13 mouse cellular contexts compared by ENCODE assay signal in genomic region chr8:122695438-122696042, GRCm38 (mm10). TPM values are rescaled to one million over a fixed set of nuclear protein-coding genes. Genes with fewer than 3 reads are reported as not detected.
DNase-seq lines count a peak whose midpoint lies in the region; ATAC-seq and TF ChIP-seq lines count a peak whose summit lies in the region.
"Had no signal": no experiment of that assay in that cellular context is flagged by ENCODE, and none has a peak within 500 bp of the region (broad histone marks: within the 10 kb centered on the region; RNA-seq: fewer than 3 reads in every experiment).

No protein-coding gene starts in this region.

- ATAC-seq in heart, embryonic 15.5 days (replicated peaks; ENCODE audit: insufficient number of reproducible peaks, insufficient read depth, low FRiP score, low read depth) = no peak
- no peak for ATAC-seq in megakaryocyte, adult 5-6 weeks (ENCODE audit: poor library complexity, severe bottlenecking)
- peak; percentile 72 for ATAC-seq in monocyte, adult 5-6 weeks (replicated peaks; ENCODE audit: insufficient number of reproducible peaks, low FRiP score, low TSS enrichment, poor library complexity, severe bottlenecking)
- ATAC-seq: forebrain, embryonic 16.5 days had no signal

- intact Hi-C loops in heart, adult 2 months (cut with DNase I) = loop anchor here (2.0 to 5.0 kb wide), 3 partner anchors 17 to 73 kb away; partner anchors contain the start of gene Pabpn1l

- 0 out of 2 replicates have a peak overlapping the region, but pooled peaks have one; percentile 54 for H3K4me2 ChIP-seq in heart, embryonic 15.5 days
- H3K4me2 ChIP-seq: embryonic facial prominence, embryonic 15.5 days; hindbrain, embryonic 12.5 days had no signal

- TF ChIP-seq POLR2A in heart, adult 2 months (IDR thresholded peaks at IDR 0.05; ENCODE audit: insufficient read depth, low read depth, low read length) = no peak

- H3K27ac ChIP-seq in heart, embryonic 15.5 days = no peak overlapping the region
- H3K27ac ChIP-seq in heart, adult 2 months = no peak overlapping the region
- H3K27ac ChIP-seq in brown adipose tissue, adult 24 weeks (replicated peaks; ENCODE audit: low read depth, low read length) = peak overlapping the region; percentile 89
- H3K27ac ChIP-seq: embryonic facial prominence, embryonic 15.5 days; hindbrain, embryonic 12.5 days; limb, embryonic 10.5 days had no signal

- no peak for DNase-seq in heart, adult 2 months
- DNase-seq in urinary bladder, postnatal 36 days (ENCODE audit: low spot score in 2 of 2) = no peak
- DNase-seq: cerebellum, postnatal 10 days; kidney, adult 18-20 months had no signal

- no peaks in the 10 kb centered on the region for H3K79me2 ChIP-seq in heart, adult 2 months (replicated peaks; ENCODE audit: control insufficient read depth, insufficient read depth, low read length)

- WGBS in heart, embryonic 15.5 days = 64% methylated on average over 7 of the region's 7 CpGs
- WGBS in heart, adult 2 months = 69% methylated on average over 7 of the region's 7 CpGs

- peaks cover 4% of the 10 kb centered on the region; the same call in 1 of the 2 replicates for H3K27me3 ChIP-seq in heart, embryonic 15.5 days
- no peaks in the 10 kb centered on the region for H3K27me3 ChIP-seq in heart, adult 2 months (ENCODE audit: control insufficient read depth, insufficient read depth, low read length)
- no peaks in the 10 kb centered on the region for H3K27me3 ChIP-seq in megakaryocyte, embryonic 14.5 days (replicated peaks)
- H3K27me3 ChIP-seq: embryonic facial prominence, embryonic 15.5 days had no signal

- no peaks in the 10 kb centered on the region for H3K9me3 ChIP-seq in heart, embryonic 15.5 days (replicated peaks)
- H3K9me3 ChIP-seq in megakaryocyte, embryonic 14.5 days = no peaks in the 10 kb centered on the region
- H3K9me3 ChIP-seq: embryonic facial prominence, embryonic 15.5 days; hindbrain, embryonic 12.5 days; limb, embryonic 10.5 days had no signal

- no peak overlapping the region for H3K4me3 ChIP-seq in heart, embryonic 15.5 days
- H3K4me3 ChIP-seq in heart, adult 2 months = no peak overlapping the region
- H3K4me3 ChIP-seq in megakaryocyte, embryonic 14.5 days (replicated peaks) = peak overlapping the region; percentile 90
- no peak overlapping the region for H3K4me3 ChIP-seq in brown adipose tissue, adult 24 weeks (ENCODE audit: insufficient read depth, low read depth, low read length)
- H3K4me3 ChIP-seq: embryonic facial prominence, embryonic 15.5 days; hindbrain, embryonic 12.5 days; limb, embryonic 10.5 days had no signal

- TF ChIP-seq CTCF in heart, adult 2 months (IDR thresholded peaks at IDR 0.05) = no peak

- H3K9ac ChIP-seq in heart, embryonic 15.5 days = no peak overlapping the region
- H3K9ac ChIP-seq in heart, adult 2 months (ENCODE audit: low read depth, low read length) = no peak overlapping the region
- H3K9ac ChIP-seq: embryonic facial prominence, embryonic 15.5 days; hindbrain, embryonic 12.5 days had no signal

- H3K36me3 ChIP-seq in heart, embryonic 15.5 days = no peaks in the 10 kb centered on the region
- no peaks in the 10 kb centered on the region for H3K36me3 ChIP-seq in heart, adult 2 months (ENCODE audit: control insufficient read depth, insufficient read depth, low read length)
- peaks cover 76% of the 10 kb centered on the region for H3K36me3 ChIP-seq in megakaryocyte, embryonic 14.5 days (replicated peaks; ENCODE audit: low read length)
- H3K36me3 ChIP-seq: embryonic facial prominence, embryonic 15.5 days; hindbrain, embryonic 12.5 days; limb, embryonic 10.5 days had no signal

- H3K4me1 ChIP-seq in heart, embryonic 15.5 days (replicated peaks) = peaks cover 24% of the 10 kb centered on the region
- H3K4me1 ChIP-seq in heart, adult 2 months (ENCODE audit: control insufficient read depth, insufficient read depth, low read length) = peaks cover 31% of the 10 kb centered on the region
- H3K4me1 ChIP-seq in megakaryocyte, embryonic 14.5 days = peaks cover 100% of the 10 kb centered on the region
- H3K4me1 ChIP-seq in brown adipose tissue, adult 24 weeks (ENCODE audit: control insufficient read depth, insufficient read depth, insufficient read length, low read length) = peaks cover 66% of the 10 kb centered on the region

- no peak for TF ChIP-seq EP300 in heart, adult 2 months (IDR thresholded peaks at IDR 0.05; ENCODE audit: insufficient read depth, low read depth, low read length)

RNA-seq across cellular contexts. Expression of gene Cbfa2t3, which starts 3.4 kb away (rescaled TPM):
- 4.2 and 5.9 TPM in 2 replicates for polyA plus RNA-seq in heart, embryonic 15.5 days (2015; fragmentation: Nextera tagmentation; extraction: Ambion mirVana)
- total RNA-seq in heart, adult 2 months (2021) = 10 to 100 TPM; 21.8 to 22.3 TPM
- polyA plus RNA-seq in heart, adult 2 months (2012; rRNA removed) = 10.2 and 10.9 TPM in 2 replicates
- 54.9 and 189 TPM in 2 replicates for polyA plus RNA-seq in megakaryocyte, embryonic 14.5 days (2012; ENCODE audit: insufficient read depth, low replicate concordance)
- 29.5 and 30.0 TPM in 2 replicates for total RNA-seq in megakaryocyte, adult 5-6 weeks (2015)
- total RNA-seq in megakaryocyte, adult 5-6 weeks (2017) = 25.1 and 26.5 TPM in 2 replicates
- polyA plus RNA-seq in brown adipose tissue, adult 24 weeks (2012; ENCODE audit: insufficient read depth, insufficient read length, missing spikeins) = 10.1 and 22.7 TPM in 2 replicates
- total RNA-seq in monocyte, adult 5-6 weeks (2017) = 21.2 to 48.6 TPM (median 32.6 TPM) in 3 replicates
